Mouse (Mus musculus) kidney, adult 18-20 months (tissue): ENCODE measurements around the gene Vps41.

Experiments used
- DNase-seq: peaks from one replicate; pipeline ENCODE4 v3.0.0; 2021

The Vps41 gene

DNA sequence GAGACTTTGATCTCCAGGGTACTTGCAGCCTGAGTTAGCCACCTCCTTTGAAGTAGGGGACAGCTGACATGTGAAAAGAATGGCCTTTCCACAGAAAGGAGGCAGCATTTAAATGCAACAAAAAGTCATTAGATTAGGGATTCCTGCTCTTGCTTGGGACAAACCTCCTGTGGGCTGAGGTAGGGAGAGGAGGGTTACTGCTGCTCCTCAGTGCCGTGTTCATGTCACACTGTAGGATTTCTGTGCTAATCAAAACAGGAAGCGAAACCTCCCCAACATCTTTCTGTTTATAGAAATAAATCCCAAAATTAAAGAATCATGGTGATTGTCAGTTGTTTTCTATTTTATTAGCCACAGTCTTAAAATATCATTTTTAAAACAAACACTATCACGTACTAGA lies 77.4 kb downstream of the Vps41 start:
- no peak for DNase-seq

DNA sequence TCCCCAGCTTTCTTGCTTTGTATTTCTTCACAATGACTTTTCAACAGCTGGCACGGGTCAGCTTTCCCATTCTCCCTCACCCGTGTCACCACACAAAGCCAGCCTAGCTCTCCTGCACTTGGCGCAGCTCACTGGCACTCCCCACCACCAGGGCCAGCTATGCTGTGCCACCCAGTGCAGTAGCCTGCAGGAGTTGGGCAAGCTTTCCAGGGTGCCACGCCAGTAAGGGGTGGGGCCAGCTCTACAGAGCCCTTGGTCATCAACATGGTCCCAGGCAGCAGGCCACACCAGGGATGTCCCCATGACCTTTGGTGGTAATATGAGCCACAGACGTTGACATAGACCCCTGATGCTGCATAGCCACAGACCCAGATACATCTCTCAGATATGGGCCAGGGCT lies 80.5 kb downstream of the Vps41 start:
- DNase-seq = no peak

GRCm38 (mm10) chr13:18800434-18800833 lies 83.3 kb downstream of the Vps41 start:
- no peak for DNase-seq

DNA sequence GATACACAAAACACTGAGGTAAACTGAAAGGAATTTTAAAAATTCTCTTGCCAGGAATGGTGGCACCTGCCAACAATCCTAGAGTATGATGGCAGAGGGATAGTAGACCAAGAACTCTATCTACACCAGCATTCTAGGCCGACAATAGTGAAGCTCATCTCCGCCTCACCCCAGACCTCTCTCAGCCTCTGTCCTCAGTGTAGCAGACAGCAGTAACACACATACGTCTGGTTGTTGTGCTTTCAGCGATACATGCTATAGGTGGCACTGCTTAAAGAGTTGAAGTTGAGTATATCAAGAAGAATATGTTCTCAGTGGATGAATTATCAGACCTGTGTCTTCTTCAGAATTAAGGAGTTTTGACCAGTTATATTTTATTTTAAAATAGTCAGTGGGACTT lies 92.4 kb downstream of the Vps41 start:
- DNase-seq = no peak

DNA sequence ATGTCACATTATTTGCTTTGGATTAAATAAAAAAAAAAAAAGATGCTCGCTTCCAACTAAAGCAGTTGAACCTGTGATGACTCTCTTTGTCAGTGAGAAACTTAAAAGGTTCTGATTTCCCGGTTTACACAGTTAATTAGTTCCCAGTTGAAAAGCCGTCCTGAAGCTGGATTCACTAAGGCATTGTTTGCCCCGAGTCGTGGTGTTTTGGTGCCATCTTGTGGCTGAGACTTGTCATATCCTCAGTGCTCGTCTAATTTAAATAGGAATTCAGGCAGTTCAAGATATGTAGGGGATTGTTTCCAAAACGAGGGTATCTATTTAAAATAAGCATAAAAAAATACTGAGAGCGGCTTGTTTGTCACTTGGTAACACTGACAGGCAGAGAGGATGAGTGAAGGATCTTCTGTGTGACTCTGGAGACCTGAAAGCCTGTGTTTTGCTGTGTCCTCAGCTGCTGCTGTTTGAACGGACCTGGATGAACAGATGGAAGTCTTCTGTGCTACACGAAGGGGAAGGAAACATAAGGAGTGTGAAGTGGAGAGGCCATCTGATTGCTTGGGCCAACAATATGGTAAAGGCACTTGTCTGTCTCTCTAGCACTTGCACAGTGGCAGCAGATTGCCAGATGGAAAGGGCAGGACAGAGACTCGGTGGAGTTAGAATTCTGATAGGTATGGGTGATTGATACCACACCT lies 93.0 kb downstream of the Vps41 start:
- peak; percentile 45 for DNase-seq

DNA sequence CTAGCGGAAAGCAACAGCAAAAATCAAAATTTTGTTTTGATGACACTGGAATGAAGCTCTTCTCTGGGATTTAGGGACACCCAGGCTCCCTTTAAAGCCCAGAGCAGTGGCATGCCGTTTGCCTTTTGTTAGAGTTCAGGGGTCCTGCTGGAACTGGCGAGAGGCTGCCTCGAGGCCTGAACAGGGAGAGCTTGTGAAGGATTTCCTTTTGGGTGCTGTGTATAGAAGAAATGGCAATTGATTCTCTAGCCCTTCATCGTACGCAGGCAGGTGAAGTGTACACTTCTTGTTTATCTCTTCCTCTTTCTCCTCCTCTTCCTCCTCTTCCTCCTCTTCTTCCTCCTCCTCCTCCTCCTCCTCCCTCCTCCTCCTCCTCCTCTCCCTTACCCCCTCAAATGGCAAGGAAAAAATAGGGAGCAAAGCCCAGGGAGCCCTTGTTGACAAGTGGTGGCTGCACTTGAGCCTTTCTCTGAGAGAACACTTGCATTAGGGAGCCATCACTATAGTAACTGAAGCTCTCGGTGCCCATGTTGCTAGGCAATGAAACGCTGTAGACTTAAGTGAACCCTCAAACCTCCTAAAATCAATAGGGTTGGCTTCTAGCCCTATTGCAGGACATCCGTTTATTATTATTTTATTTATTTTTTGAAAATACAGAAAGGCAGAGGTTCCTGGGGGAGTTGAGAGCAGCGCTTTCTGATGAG lies 107.5 kb downstream of the Vps41 start:
- DNase-seq = no peak

DNA sequence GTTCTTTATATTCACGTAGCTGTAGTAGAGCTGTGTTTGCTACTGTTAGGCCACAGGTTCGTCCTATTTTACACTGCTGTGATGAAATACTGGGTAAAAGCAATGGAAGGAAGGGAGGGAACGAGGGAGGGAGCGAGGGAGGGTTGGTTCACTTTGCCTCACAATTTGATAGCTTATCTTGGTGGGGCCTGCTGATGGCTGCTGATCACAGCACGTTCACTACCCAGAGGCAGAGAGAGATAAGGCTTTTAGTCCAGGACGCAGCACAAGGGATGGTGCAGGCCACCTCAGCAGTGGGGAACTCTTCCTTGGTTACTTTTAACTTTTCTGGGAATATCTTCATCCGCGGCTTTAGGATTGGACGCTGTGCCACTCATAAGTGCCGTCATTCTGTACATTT lies 109.9 kb downstream of the Vps41 start:
- no peak for DNase-seq

GRCm38 (mm10) chr13:18830486-18830885 lies 113.4 kb downstream of the Vps41 start:
- DNase-seq = no peak

DNA sequence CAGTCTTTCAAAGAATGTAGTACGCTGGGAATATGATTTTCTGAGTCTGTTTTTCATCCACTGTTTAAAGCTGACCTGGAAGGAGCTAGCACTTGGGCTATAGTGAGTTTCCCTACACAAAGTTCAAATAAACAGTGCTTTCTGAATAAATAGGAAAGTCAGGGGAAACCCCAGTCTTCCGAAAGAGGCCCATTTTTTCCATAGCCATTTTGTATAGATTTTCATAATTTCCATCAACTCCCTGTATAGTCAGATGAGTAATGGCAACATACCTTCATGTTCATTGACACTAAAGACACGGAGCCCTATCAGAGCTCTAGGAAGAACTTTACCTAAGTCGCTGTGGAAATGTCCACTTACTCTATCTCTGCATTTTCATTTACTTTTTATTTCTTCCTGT lies 122.1 kb downstream of the Vps41 start:
- no peak for DNase-seq

DNA sequence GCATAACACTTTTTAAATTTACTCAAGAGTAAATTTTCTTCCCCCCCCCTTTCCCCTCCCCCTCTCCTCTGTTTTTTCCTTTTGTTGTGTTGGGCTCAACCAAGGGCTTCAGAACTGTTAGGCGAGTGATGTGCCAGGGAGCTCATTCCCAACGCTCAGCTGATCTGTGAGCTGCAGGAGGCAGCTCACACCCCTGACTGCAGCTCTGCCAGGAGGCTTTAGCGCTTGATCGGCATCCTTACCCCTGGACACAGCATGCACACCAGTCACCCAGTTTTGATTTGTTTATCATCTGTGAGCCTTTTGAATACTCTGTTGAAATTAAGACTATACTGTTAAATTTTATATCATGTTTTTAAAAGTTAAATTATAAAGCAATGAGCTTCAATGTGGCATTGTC lies 123.3 kb downstream of the Vps41 start:
- DNase-seq = no peak

DNA sequence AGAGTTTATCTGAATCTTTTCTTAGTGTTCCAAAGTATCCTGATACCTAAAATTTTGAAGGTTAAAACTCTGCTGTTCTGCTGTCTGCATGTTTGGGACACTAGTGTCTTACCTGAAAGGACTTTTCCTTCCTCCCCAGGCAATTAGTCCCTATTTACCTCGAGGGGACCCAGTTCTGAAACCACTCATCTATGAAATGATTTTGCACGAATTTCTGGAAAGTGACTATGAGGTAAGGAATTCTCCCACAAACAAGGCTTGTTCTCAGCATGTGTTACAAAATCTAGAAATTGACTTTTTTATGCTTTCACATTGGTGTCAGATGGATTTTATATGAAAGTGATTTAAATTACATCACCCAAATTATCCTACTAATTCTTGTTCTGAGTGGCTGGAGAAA lies 123.9 kb downstream of the Vps41 start:
- no peak for DNase-seq

DNA sequence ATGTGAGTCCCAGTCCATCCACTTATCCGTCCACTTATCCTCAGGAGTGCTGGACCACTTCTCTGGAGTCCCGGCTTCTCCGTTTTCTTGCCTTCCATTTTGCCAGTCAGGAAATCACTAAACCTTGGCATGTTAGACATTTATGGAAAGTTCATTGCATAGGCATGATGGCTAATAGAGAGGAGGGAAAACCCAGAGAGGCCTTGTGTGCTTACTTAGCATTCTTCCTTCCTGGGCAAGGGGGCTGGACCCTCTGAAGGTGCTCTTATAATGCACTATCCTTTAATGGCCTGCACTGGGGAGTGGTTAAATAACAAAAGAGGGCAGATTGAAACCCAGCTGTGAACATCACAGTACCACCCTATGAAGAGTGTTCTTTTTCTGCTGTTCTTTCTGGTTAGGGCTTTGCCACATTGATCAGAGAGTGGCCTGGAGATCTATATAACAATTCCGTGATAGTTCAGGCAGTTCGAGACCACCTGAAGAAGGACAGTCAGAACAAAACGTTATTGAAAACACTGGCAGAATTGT lies 124.7 kb downstream of the Vps41 start:
- no peak for DNase-seq

DNA sequence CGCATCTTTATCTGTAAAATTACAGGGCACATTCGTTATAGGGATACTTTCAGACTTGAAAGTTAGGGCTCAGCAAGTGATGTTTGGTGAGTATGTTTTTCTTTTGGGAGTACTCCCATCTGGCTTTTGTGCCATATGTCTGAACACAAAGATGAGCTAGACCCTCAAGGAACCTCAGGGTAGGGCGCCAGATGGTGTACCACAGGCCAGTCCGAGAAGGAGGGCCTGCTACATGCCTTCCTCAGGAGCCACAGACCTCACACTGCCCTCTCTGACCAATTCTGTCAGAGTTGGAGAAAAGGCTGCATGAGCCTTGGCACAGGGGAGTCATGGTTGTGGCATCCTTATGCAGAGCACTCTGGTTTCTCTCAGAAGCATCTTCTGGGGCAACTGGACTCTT lies 125.5 kb downstream of the Vps41 start:
- DNase-seq = no peak

DNA sequence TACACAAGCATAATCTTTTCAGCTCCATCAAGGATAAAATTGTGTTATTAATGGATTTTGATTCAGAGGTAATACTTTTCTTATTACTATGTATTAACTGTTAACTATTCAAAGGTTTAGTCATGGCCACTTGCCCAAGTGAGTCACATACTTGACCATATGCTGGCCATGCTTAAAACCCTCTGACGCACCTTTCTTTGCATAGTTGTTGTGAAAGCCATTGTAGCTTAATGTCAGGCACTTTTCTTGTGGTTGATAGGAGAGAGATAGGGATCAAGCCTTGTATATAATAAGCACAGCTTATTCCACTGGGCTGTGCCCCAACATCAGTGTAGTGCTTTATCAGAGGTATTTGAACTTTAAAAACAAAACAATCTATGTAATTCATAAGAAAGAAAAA lies 126.5 kb downstream of the Vps41 start:
- DNase-seq = no peak

DNA sequence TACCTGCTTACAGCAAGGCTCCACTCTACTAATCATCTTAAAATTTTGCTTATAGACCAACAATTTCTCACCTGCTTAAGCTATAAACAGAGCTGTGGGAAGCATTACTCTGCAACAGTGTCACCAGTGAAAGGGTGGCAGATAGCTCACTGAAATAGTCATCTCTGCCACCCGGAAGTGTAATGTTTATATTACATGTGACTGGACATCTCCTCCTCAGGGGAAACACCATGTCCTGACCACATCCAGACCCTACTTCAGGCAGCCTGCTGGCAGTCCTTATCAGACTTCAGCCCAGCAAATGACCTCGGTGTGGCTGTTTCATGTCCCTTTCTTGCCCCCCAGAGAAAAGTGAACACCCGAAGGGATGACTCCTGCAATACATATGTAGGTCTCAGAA lies 130.3 kb downstream of the Vps41 start:
- DNase-seq = no peak

DNA sequence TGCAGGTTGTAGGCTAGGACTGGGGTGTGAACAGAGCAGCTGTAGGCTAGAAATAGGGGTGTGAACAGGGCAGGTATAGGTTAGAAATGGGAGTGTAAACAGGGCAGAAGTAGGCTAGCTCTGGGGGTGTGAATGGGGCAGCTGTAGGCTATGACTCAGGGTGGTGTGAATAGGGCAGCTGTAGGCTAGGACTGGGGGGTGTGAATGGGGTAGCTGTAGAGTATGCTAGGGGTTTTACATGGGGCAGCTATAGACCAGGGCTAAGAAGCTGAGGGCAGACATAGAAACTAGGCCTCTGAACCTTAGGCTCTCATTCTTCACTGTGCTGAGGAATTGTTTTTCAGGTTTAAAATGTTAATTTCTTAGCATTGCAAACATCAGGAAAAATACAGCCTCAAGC lies 132.5 kb downstream of the Vps41 start:
- no peak for DNase-seq

GRCm38 (mm10) chr13:18851182-18851581 lies 134.1 kb downstream of the Vps41 start:
- DNase-seq = no peak

DNA sequence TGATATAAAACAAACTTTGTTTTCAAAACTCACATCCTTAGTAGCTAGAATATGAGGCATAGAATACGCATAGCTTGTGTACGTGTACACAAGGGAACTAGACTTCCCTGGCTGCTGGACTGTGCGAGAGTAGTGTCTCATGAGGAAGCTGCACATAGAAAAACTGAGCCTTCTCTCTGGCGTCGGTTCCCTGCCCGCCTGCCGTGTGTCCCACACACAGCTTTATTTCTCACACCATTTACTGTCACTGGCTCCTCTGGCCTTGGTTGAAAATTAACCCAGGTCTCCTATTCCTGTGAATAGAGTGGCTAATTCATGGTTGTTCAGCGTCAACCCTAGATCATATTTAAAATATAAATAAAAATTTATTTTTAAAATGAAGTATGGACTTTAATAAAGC lies 135.6 kb downstream of the Vps41 start:
- no peak for DNase-seq

GRCm38 (mm10) chr13:18856026-18856802 lies 139.1 kb downstream of the Vps41 start:
- DNase-seq = no peak

- DNase-seq = no peak
These were observed 141.1 kb downstream of the Vps41 start for GRCm38 (mm10) chr13:18858183-18858582.

DNA sequence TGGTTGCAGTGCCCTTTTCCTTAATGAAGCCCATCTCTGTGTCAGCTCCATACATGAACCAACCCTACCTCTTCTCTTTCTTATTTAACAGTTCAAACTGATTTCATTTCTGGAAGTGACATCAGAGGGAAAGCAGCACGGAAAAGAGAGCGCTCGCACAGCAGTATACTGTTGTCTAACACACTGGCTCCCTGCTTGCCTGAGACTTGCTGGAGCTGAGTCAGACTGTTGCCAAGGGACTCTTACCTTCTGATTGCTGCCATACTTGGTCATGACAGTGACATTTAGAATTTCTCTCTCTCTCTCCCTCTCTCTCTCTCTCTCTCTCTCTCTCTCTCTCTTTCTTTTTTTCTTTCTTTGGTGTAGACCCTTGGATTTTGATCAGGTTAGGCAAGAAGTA lies 142.3 kb downstream of the Vps41 start:
- DNase-seq = no peak

DNA sequence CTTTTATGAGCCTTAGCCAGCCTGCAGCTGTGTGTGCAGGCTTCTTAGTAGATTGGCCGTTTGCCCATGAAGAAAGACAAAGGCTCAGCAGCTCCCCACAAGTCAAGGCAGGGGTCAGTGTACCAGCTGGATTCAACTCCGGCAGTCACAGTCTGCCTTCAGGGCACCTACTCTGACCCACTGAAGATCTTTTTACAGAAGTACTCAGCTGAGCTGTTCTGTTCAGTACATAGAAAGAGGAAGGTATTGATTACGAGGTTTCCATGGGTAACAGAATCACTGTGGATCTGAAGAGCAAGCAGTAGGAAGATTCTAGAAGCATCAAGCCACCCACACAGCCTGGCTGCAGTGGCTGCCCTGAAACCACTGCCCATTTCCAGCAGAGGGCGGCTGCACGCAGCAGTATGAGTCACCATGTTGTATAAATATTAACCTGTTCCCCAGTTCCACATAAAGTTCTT lies 151.0 kb downstream of the Vps41 start:
- peak; percentile 49 for DNase-seq

- no peak for DNase-seq
These were observed 151.7 kb downstream of the Vps41 start for GRCm38 (mm10) chr13:18868825-18869224.

DNA sequence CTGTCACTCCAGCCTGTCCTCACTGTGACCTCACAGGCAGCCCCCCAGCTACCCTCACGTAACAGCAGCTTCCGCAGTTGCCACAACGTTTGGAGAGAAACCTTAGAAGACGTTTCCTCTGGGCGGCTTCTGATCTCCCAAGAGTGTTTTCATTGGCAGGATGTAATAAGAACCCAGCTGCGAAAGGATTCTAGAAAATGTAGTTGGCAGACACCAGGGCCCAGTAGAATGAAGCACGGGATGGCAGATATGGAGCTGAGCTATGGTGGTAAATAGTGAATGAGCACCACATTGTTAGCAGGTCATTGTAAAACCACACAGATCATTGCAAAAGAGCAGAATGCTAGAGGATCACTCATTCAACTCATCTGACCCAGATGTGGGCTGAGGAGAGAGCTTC lies 158.2 kb downstream of the Vps41 start:
- no peak for DNase-seq
